Mouse (Mus musculus) liver, embryonic 14.5 days (tissue): ENCODE measurements around the gene Rnf186. TPM values are rescaled to one million over a fixed set of nuclear protein-coding genes. Genes with fewer than 3 reads are reported as not detected.

Source experiments
- ATAC-seq: fragments of 200-750 bp; cut with Nextera tagmentation; 2 replicates; pipeline ENCODE4 v1.8.0; 2017; ENCODE audit warnings: moderate number of reproducible peaks, mild to moderate bottlenecking, moderate library complexity; ENCODE audit not compliant: insufficient read depth
- DNase-seq, 3 experiments: peaks; one replicate each; pipeline ENCODE4 v3.0.0-alpha.2; 2012 to 2013; ENCODE audit warnings: low read depth in 3 of 3, low spot score in 3 of 3
- H3K27ac ChIP-seq: fragments of 300-500 bp; sonication (generic); 2 replicates; pipeline ENCODE4 v1.5.1; 2014; ENCODE audit warnings: moderate library complexity, mild to moderate bottlenecking, control low read depth, inconsistent platforms
- H3K27me3 ChIP-seq: fragments of 300-500 bp; sonication (generic); 2 replicates; pipeline ENCODE4 v1.6.1; 2014; ENCODE audit warnings: mild to moderate bottlenecking, low read length, moderate library complexity; ENCODE audit not compliant: control insufficient read depth, insufficient read depth
- H3K36me3 ChIP-seq: fragments of 300-500 bp; sonication (generic); replicated peaks from 2 replicates; pipeline ENCODE4 v1.6.1; 2014; ENCODE audit warnings: low read depth; ENCODE audit not compliant: control insufficient read depth, insufficient read depth
- H3K4me1 ChIP-seq, 2 experiments: fragments of 200-500 bp in 1 of 2; fragments of 300-500 bp in 1 of 2; sonication (generic) in 1 of 2; replicated peaks; 2 replicates each; pipeline ENCODE4 v1.6.1; 2012 to 2014; ENCODE audit warnings: antibody characterized with exemption in 1 of 2, inconsistent platforms in 1 of 2, low read length in 1 of 2; ENCODE audit not compliant: control insufficient read depth in 2 of 2, insufficient read depth in 2 of 2
- H3K4me2 ChIP-seq: fragments of 300-500 bp; sonication (generic); 2 replicates; pipeline ENCODE4 v1.6.1; 2014; ENCODE audit warnings: low read depth, mild to moderate bottlenecking, control low read depth, moderate library complexity
- H3K4me3 ChIP-seq, 2 experiments: fragments of 200-500 bp in 1 of 2; fragments of 300-500 bp in 1 of 2; sonication (generic) in 1 of 2; 2 replicates each; pipeline ENCODE4 v1.5.1; 2012 to 2014; ENCODE audit warnings: low read depth in 2 of 2, low read length in 2 of 2, mild to moderate bottlenecking in 2 of 2, control low read depth in 1 of 2, inconsistent platforms in 1 of 2, moderate library complexity in 1 of 2; ENCODE audit not compliant: insufficient read depth in 1 of 2
- H3K9ac ChIP-seq: fragments of 300-500 bp; sonication (generic); replicated peaks from 2 replicates; pipeline ENCODE4 v1.6.1; 2014; ENCODE audit warnings: mild to moderate bottlenecking, control low read depth, moderate library complexity
- H3K9me3 ChIP-seq: fragments of 300-500 bp; sonication (generic); 2 replicates; pipeline ENCODE4 v1.6.1; 2016; ENCODE audit warnings: low read length, mixed read lengths; ENCODE audit not compliant: control insufficient read depth
- CTCF ChIP-seq: IDR thresholded peaks from 2 replicates; pipeline ENCODE4 v1.5.1; 2016; ENCODE audit warnings: antibody characterized with exemption, low read depth, control low read depth
- EP300 ChIP-seq: IDR thresholded peaks from 2 replicates; pipeline ENCODE4 v1.6.1; 2016; ENCODE audit warnings: antibody characterized with exemption, low read depth
- WGBS: fragments of 180-500 bp; shearing (Covaris S2); extraction: QIAGEN DNeasy Blood & Tissue Kit; methylation state at CpG from one replicate; pipeline ENCODE4 v1.1.7; 2014; ENCODE audit not compliant: insufficient replicate concordance; 5-methylcytosine and 5-hydroxymethylcytosine counted together
- polyA plus RNA-seq, 2 experiments: library from polyadenylated mRNA; depleted of rRNA in 1 of 2; stranded (reverse) in 1 of 2; unstranded in 1 of 2; fragments of >200 nt; fragmentation: Nextera tagmentation in 1 of 2; extraction: Ambion mirVana in 1 of 2; gene quantifications; 2 replicates each; pipeline versions ENCODE4 v1.2.1 to v1.2.3; 2012 to 2014

Rnf186 gene
- polyA plus RNA-seq, 2 experiments, result 0.13 to 0.18 TPM

- peaks cover 0 to 3% of the 10 kb centered on the region in 2 experiments; a peak in 2 of 4 replicates for H3K4me1 ChIP-seq
- WGBS, result 62% methylated on average over 7 of the region's 7 CpGs
- H3K9me3 ChIP-seq, result no peaks in the 10 kb centered on the region
Measured at GRCm38 (mm10) chr4:138984744-138985143, 17.8 kb downstream of the Rnf186 start.

DNA sequence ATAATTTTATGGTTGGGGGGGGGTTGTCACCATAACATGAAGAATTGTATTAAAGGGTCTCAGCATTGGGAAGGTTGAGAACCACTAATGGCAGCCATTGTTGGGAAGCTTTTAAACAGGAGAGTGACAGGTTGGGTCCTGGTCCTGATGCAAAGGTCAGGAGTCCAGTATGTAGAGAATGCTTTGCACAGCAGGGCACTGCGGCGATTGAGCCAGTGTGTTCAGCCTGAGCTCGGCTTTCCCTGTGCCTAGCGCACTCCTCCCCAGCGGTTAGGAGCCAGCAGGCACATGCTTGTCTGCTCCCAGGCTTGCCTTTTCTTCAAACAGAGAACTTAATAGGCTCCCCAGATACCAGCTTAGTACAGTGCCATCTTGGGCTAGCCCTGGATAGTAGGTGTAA, 19.4 kb downstream of the Rnf186 start:
- ATAC-seq, result no peak
- Histone ChIP-seq H3K27me3 (no peaks in the 10 kb centered on the region), H3K9ac (no peak overlapping the region), H3K4me1 (no peaks in the 10 kb centered on the region), H3K9me3 (no peaks in the 10 kb centered on the region), H3K4me3 (no peak overlapping the region), H3K27ac (no peak overlapping the region), H3K4me2 (no peak overlapping the region), H3K36me3 (no peaks in the 10 kb centered on the region)
- WGBS, result 60% methylated on average over 5 of the region's 5 CpGs
- no peak for TF ChIP-seq CTCF
- no peak for TF ChIP-seq EP300
- DNase-seq, result no peak

More at GRCm38 (mm10) chr4:138984744-138985143, 17.8 kb downstream of the Rnf186 start:
- peak; percentile 55 for TF ChIP-seq CTCF
- no peak for TF ChIP-seq EP300
- no peak overlapping the region for H3K9ac ChIP-seq
- DNase-seq (no peak), ATAC-seq (no peak)
- H3K27ac ChIP-seq, result no peak overlapping the region
- H3K27me3 ChIP-seq, result no peaks in the 10 kb centered on the region
- H3K4me3 ChIP-seq, result no peak overlapping the region
- no peaks in the 10 kb centered on the region for H3K36me3 ChIP-seq
- H3K4me2 ChIP-seq, result no peak overlapping the region

- 57% methylated on average over 3 of the region's 3 CpGs for WGBS
- Histone ChIP-seq H3K9ac (no peak overlapping the region), H3K36me3 (no peaks in the 10 kb centered on the region), H3K4me2 (no peak overlapping the region), H3K4me3 (no peak overlapping the region), H3K9me3 (no peaks in the 10 kb centered on the region), H3K4me1 (no peaks in the 10 kb centered on the region), H3K27ac (no peak overlapping the region), H3K27me3 (no peaks in the 10 kb centered on the region)
- no peak for DNase-seq
- ATAC-seq, result no peak
- TF ChIP-seq CTCF (no peak), EP300 (no peak)
Measured at GRCm38 (mm10) chr4:138994389-138994788, 27.5 kb downstream of the Rnf186 start.

DNA sequence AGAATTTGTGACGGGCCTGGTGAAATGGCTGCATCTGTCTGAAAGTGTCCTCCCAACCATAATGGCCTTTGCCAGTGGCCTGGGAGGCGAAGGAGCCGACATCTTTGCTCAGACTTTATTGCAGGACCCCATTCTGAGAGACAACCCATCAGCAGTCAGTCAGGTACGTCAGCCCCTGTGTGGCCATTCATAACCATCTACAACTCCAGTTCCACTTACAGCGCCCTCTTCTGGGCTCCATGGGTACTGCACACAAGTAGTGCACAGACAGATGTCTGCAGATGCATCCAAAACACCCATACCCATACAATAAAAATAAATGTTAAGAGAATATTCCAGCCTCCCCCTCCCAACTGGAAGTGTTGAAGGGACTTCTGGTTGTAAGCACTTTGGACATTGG, 29.5 kb downstream of the Rnf186 start:
- no peaks in the 10 kb centered on the region for H3K4me1 ChIP-seq
- no peak overlapping the region for H3K9ac ChIP-seq
- WGBS, result 61% methylated on average over 5 of the region's 5 CpGs
- no peaks in the 10 kb centered on the region for H3K36me3 ChIP-seq
- no peak overlapping the region for H3K4me3 ChIP-seq
- H3K9me3 ChIP-seq, result no peaks in the 10 kb centered on the region
- TF ChIP-seq CTCF (peak; percentile 71), EP300 (no peak)
- no peak overlapping the region for H3K4me2 ChIP-seq
- ATAC-seq, result no peak
- DNase-seq, result no peak
- H3K27me3 ChIP-seq, result no peaks in the 10 kb centered on the region
- H3K27ac ChIP-seq, result no peak overlapping the region

DNA sequence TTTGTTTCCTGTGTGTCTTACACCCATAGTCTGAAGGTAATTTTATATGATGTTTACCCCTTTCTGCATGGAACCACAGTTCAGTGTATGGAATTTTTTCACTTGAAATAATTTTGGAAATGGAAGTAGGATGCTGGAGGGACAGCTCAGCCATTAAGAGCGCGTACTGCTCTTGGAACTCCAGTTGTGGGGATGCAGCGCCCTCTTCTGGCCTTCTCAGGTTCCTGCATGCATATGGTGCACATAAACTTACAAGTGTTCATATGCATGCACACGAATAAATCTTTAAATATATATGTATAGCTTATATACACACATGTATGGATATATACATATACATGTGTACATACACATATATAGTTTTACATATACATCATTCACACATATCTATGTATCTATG, 30.2 kb downstream of the Rnf186 start:
- Histone ChIP-seq H3K9me3 (no peaks in the 10 kb centered on the region), H3K4me2 (no peak overlapping the region), H3K27me3 (no peaks in the 10 kb centered on the region), H3K4me3 (no peak overlapping the region), H3K9ac (no peak overlapping the region), H3K27ac (no peak overlapping the region), H3K36me3 (no peaks in the 10 kb centered on the region), H3K4me1 (no peaks in the 10 kb centered on the region)
- TF ChIP-seq CTCF (peak; percentile 48), EP300 (no peak)
- no peak for DNase-seq
- 66% methylated on average over 4 of the region's 4 CpGs for WGBS
- ATAC-seq, result no peak

DNA sequence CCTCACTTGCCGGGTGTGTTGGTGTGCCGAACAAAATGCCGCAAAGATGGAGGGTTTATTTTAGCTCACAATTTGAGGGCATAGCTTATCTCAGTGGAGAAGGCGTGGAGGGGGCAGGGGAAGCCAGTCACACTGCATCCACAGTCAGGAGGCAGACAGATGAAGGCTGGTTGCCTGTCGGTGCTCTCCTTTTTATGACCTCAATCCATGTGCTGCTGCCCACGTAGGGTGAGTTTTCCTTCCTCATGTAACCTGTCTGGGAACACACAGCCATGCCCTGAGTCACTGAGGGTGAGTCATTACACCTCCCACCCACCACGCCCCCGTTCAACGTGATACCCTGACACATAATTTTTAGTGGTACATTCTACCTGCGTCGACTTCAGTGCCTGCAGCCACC, 31.7 kb downstream of the Rnf186 start:
- Histone ChIP-seq H3K4me2 (no peak overlapping the region), H3K4me1 (no peaks in the 10 kb centered on the region), H3K9ac (no peak overlapping the region), H3K9me3 (no peaks in the 10 kb centered on the region), H3K27ac (no peak overlapping the region), H3K4me3 (no peak overlapping the region), H3K27me3 (no peaks in the 10 kb centered on the region), H3K36me3 (no peaks in the 10 kb centered on the region)
- 69% methylated on average over 11 of the region's 11 CpGs for WGBS
- no peak for TF ChIP-seq EP300
- no peak for TF ChIP-seq CTCF
- no peak for ATAC-seq
- no peak for DNase-seq
